Mouse (Mus musculus) liver, embryonic 14.5 days (tissue): ENCODE measurements around the gene Osgep. TPM values are rescaled to one million over a fixed set of nuclear protein-coding genes. Genes with fewer than 3 reads are reported as not detected.
"Not testable (repeated sequence)": the region's sequence is repeated elsewhere in the genome, so short reads cannot be mapped to it uniquely, and the experiment has no call there.

Experiments used
- ATAC-seq: fragments of 200-750 bp; cut with Nextera tagmentation; 2 replicates; pipeline ENCODE4 v1.8.0; 2017; ENCODE audit warnings: moderate number of reproducible peaks, mild to moderate bottlenecking, moderate library complexity; ENCODE audit not compliant: insufficient read depth
- DNase-seq, 3 experiments: peaks; one replicate each; pipeline ENCODE4 v3.0.0-alpha.2; 2012 to 2013; ENCODE audit warnings: low read depth in 3 of 3, low spot score in 3 of 3
- H3K27ac ChIP-seq: fragments of 300-500 bp; sonication (generic); 2 replicates; pipeline ENCODE4 v1.5.1; 2014; ENCODE audit warnings: moderate library complexity, mild to moderate bottlenecking, control low read depth, inconsistent platforms
- H3K27me3 ChIP-seq: fragments of 300-500 bp; sonication (generic); 2 replicates; pipeline ENCODE4 v1.6.1; 2014; ENCODE audit warnings: mild to moderate bottlenecking, low read length, moderate library complexity; ENCODE audit not compliant: control insufficient read depth, insufficient read depth
- H3K36me3 ChIP-seq: fragments of 300-500 bp; sonication (generic); replicated peaks from 2 replicates; pipeline ENCODE4 v1.6.1; 2014; ENCODE audit warnings: low read depth; ENCODE audit not compliant: control insufficient read depth, insufficient read depth
- H3K4me1 ChIP-seq, 2 experiments: fragments of 200-500 bp in 1 of 2; fragments of 300-500 bp in 1 of 2; sonication (generic) in 1 of 2; replicated peaks; 2 replicates each; pipeline ENCODE4 v1.6.1; 2012 to 2014; ENCODE audit warnings: antibody characterized with exemption in 1 of 2, inconsistent platforms in 1 of 2, low read length in 1 of 2; ENCODE audit not compliant: control insufficient read depth in 2 of 2, insufficient read depth in 2 of 2
- H3K4me2 ChIP-seq: fragments of 300-500 bp; sonication (generic); 2 replicates; pipeline ENCODE4 v1.6.1; 2014; ENCODE audit warnings: low read depth, mild to moderate bottlenecking, control low read depth, moderate library complexity
- H3K4me3 ChIP-seq, 2 experiments: fragments of 200-500 bp in 1 of 2; fragments of 300-500 bp in 1 of 2; sonication (generic) in 1 of 2; 2 replicates each; pipeline ENCODE4 v1.5.1; 2012 to 2014; ENCODE audit warnings: low read depth in 2 of 2, low read length in 2 of 2, mild to moderate bottlenecking in 2 of 2, control low read depth in 1 of 2, inconsistent platforms in 1 of 2, moderate library complexity in 1 of 2; ENCODE audit not compliant: insufficient read depth in 1 of 2
- H3K9ac ChIP-seq: fragments of 300-500 bp; sonication (generic); replicated peaks from 2 replicates; pipeline ENCODE4 v1.6.1; 2014; ENCODE audit warnings: mild to moderate bottlenecking, control low read depth, moderate library complexity
- H3K9me3 ChIP-seq: fragments of 300-500 bp; sonication (generic); 2 replicates; pipeline ENCODE4 v1.6.1; 2016; ENCODE audit warnings: low read length, mixed read lengths; ENCODE audit not compliant: control insufficient read depth
- CTCF ChIP-seq: IDR thresholded peaks from 2 replicates; pipeline ENCODE4 v1.5.1; 2016; ENCODE audit warnings: antibody characterized with exemption, low read depth, control low read depth
- EP300 ChIP-seq: IDR thresholded peaks from 2 replicates; pipeline ENCODE4 v1.6.1; 2016; ENCODE audit warnings: antibody characterized with exemption, low read depth
- WGBS: fragments of 180-500 bp; shearing (Covaris S2); extraction: QIAGEN DNeasy Blood & Tissue Kit; methylation state at CpG from one replicate; pipeline ENCODE4 v1.1.7; 2014; ENCODE audit not compliant: insufficient replicate concordance; 5-methylcytosine and 5-hydroxymethylcytosine counted together
- polyA plus RNA-seq, 2 experiments: library from polyadenylated mRNA; depleted of rRNA in 1 of 2; stranded (reverse) in 1 of 2; unstranded in 1 of 2; fragments of >200 nt; fragmentation: Nextera tagmentation in 1 of 2; extraction: Ambion mirVana in 1 of 2; gene quantifications; 2 replicates each; pipeline versions ENCODE4 v1.2.1 to v1.2.3; 2012 to 2014

The Osgep gene
- polyA plus RNA-seq, 2 experiments: 34.5 to 54.8 TPM

GRCm38 (mm10) chr14:50925111-50925920, 623 bp upstream of the Osgep start:
- no peaks in the 10 kb centered on the region for H3K9me3 ChIP-seq
- ATAC-seq: peak; percentile 68
- peaks cover 31% of the 10 kb centered on the region for H3K36me3 ChIP-seq
- peak overlapping the region; percentile 77 to 85 for H3K4me3 ChIP-seq
- H3K4me2 ChIP-seq: peak overlapping the region; percentile 96
- H3K27me3 ChIP-seq: no peaks in the 10 kb centered on the region
- H3K4me1 ChIP-seq: peaks cover 3 to 13% of the 10 kb centered on the region in 2 experiments; a peak in 3 of 4 replicates
- peak overlapping the region; percentile 72 for H3K27ac ChIP-seq
- DNase-seq: peak in 2 of 3 experiments; percentile 37 to 42
- peak overlapping the region; percentile 69 for H3K9ac ChIP-seq
- under 1% methylated on average over 38 of the region's 38 CpGs for WGBS
- no peak for TF ChIP-seq CTCF

GRCm38 (mm10) chr14:50923437-50923836, 1.3 kb downstream of the Osgep start:
- not testable (repeated sequence) for H3K27ac ChIP-seq
- Histone ChIP-seq H3K36me3 (peaks cover 21% of the 10 kb centered on the region), H3K9ac (peak overlapping the region; percentile 89)

GRCm38 (mm10) chr14:50911356-50911755, 13.3 kb downstream of the Osgep start:
- H3K27ac ChIP-seq: no peak overlapping the region
- no peak overlapping the region for H3K9ac ChIP-seq
- DNase-seq: no peak
- no peak for ATAC-seq
- H3K9me3 ChIP-seq: no peaks in the 10 kb centered on the region
- TF ChIP-seq CTCF (no peak), EP300 (no peak)
- H3K4me3 ChIP-seq: no peak overlapping the region
- 59% methylated on average over 3 of the region's 3 CpGs for WGBS
- H3K36me3 ChIP-seq: peaks cover 7% of the 10 kb centered on the region
- H3K4me2 ChIP-seq: no peak overlapping the region
- H3K27me3 ChIP-seq: no peaks in the 10 kb centered on the region
- no peaks in the 10 kb centered on the region for H3K4me1 ChIP-seq

More at GRCm38 (mm10) chr14:50923437-50923836, 1.3 kb downstream of the Osgep start:
- H3K4me3 ChIP-seq: peak overlapping the region in 1 of 2 experiments; percentile 85; a peak in 2 of 4 replicates
- H3K4me2 ChIP-seq: peak overlapping the region; percentile 96
- not testable (repeated sequence) for H3K9me3 ChIP-seq, H3K4me1 ChIP-seq, H3K27me3 ChIP-seq, ATAC-seq, DNase-seq
- WGBS: 69% methylated on average over 1 of the region's 1 CpGs

- H3K4me2 ChIP-seq: no peak overlapping the region
- DNase-seq (no peak), ATAC-seq (no peak)
- WGBS: 46% methylated on average over 4 of the region's 4 CpGs
- peaks cover 0 to 2% of the 10 kb centered on the region in 2 experiments; a peak in 1 of 4 replicates for H3K4me1 ChIP-seq
- no peaks in the 10 kb centered on the region for H3K9me3 ChIP-seq
- TF ChIP-seq CTCF (no peak), EP300 (no peak)
- no peaks in the 10 kb centered on the region; the same call in 1 of the 2 replicates for H3K36me3 ChIP-seq
- H3K9ac ChIP-seq: no peak overlapping the region
- no peak overlapping the region for H3K27ac ChIP-seq
- no peak overlapping the region for H3K4me3 ChIP-seq
- H3K27me3 ChIP-seq: no peaks in the 10 kb centered on the region
These were observed 16.6 kb downstream of the Osgep start for GRCm38 (mm10) chr14:50908126-50908525.

- DNase-seq, H3K9ac ChIP-seq, ATAC-seq, H3K36me3 ChIP-seq, H3K4me2 ChIP-seq, H3K9me3 ChIP-seq, H3K27ac ChIP-seq, H3K27me3 ChIP-seq, H3K4me1 ChIP-seq, H3K4me3 ChIP-seq: not testable (repeated sequence)
These were observed 19.4 kb downstream of the Osgep start for GRCm38 (mm10) chr14:50905327-50905726.
